Mouse (Mus musculus) heart, embryonic 16.5 days (tissue): ENCODE data around the gene Tdo2. TPM values are rescaled to one million over a fixed set of nuclear protein-coding genes. Genes with fewer than 3 reads are reported as not detected.

Experiments
- ATAC-seq: fragments of 200-750 bp; cut with Nextera tagmentation; replicated peaks from 2 replicates; pipeline ENCODE4 v1.8.0; 2017; ENCODE audit warnings: moderate number of reproducible peaks; ENCODE audit not compliant: insufficient read depth, low FRiP score; ENCODE audit errors: extremely low read depth
- H3K27ac ChIP-seq: fragments of 300-500 bp; sonication (generic); 2 replicates; pipeline ENCODE4 v1.5.1; 2014; ENCODE audit warnings: mild to moderate bottlenecking, low read length, control low read depth, moderate library complexity
- H3K27me3 ChIP-seq: fragments of 300-500 bp; sonication (generic); 2 replicates; pipeline ENCODE4 v1.6.1; 2014; ENCODE audit warnings: low read length, mixed read lengths; ENCODE audit not compliant: control insufficient read depth, insufficient read depth
- H3K36me3 ChIP-seq: fragments of 300-500 bp; sonication (generic); 2 replicates; pipeline ENCODE4 v1.6.1; 2014; ENCODE audit not compliant: control insufficient read depth, insufficient read depth
- H3K4me1 ChIP-seq: fragments of 300-500 bp; sonication (generic); 2 replicates; pipeline ENCODE4 v1.6.1; 2014; ENCODE audit warnings: low read length, mixed read lengths; ENCODE audit not compliant: control insufficient read depth, insufficient read depth
- H3K4me2 ChIP-seq: fragments of 300-500 bp; sonication (generic); 2 replicates; pipeline ENCODE4 v1.6.1; 2014; ENCODE audit warnings: low read depth, mild to moderate bottlenecking, control low read depth, low read length
- H3K4me3 ChIP-seq: fragments of 300-500 bp; sonication (generic); 2 replicates; pipeline ENCODE4 v1.5.1; 2014; ENCODE audit warnings: mild to moderate bottlenecking, control low read depth, low read length
- H3K9ac ChIP-seq: fragments of 300-500 bp; sonication (generic); 2 replicates; pipeline ENCODE4 v1.6.1; 2014; ENCODE audit warnings: low read length, control low read depth
- H3K9me3 ChIP-seq: fragments of 300-500 bp; sonication (generic); replicated peaks from 2 replicates; pipeline ENCODE4 v1.6.1; 2016; ENCODE audit warnings: low read length; ENCODE audit not compliant: control insufficient read depth
- WGBS: fragments of 180-500 bp; shearing (Covaris S2); extraction: QIAGEN DNeasy Blood & Tissue Kit; methylation state at CpG from one replicate; pipeline ENCODE4 v1.1.7; 2014; 5-methylcytosine and 5-hydroxymethylcytosine counted together
- polyA plus RNA-seq: library from polyadenylated mRNA; unstranded; fragments of >200 nt; fragmentation: Nextera tagmentation; extraction: Ambion mirVana; gene quantifications from 2 replicates; pipeline ENCODE4 v1.2.1, GENCODE M21; 2015

Gene Tdo2
- 0.32 and 0.41 TPM in 2 replicates for polyA plus RNA-seq

DNA sequence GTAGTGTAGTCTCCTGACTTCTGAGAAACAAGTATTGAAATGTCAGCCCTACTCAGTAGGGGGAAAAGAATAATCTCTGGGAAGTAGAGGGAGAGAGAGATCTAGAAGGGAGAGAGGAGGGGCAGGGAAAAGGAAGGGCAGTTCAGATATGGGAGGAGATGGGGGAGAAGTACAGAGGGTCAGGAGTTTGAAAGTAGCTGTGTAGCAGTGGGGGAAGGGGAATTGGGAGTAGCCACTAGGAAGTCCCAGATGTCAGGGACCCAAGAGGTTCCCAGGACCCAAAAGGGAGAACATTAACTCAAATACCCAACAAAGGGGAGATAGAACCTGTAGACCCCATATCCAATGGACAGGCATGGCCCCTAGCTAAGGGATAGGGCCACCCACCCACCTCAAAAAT is at the start of gene Tdo2:
TSS of gene Tdo2 (minus strand) at position 101 of the 400 bp plus-strand sequence.
- H3K36me3 ChIP-seq, result no peaks in the 10 kb centered on the region
- no peak within 1 kb of the TSS for H3K4me2 ChIP-seq
- no peaks in the 10 kb centered on the region for H3K9me3 ChIP-seq
- no peaks in the 10 kb centered on the region for H3K27me3 ChIP-seq
- ATAC-seq, result no peak
- H3K9ac ChIP-seq, result no peak within 1 kb of the TSS
- no peak within 1 kb of the TSS for H3K4me3 ChIP-seq
- no peak within 1 kb of the TSS for H3K27ac ChIP-seq
- 0 out of 2 replicates have a peak, but pooled peaks cover 2% of the 10 kb centered on the region for H3K4me1 ChIP-seq

DNA sequence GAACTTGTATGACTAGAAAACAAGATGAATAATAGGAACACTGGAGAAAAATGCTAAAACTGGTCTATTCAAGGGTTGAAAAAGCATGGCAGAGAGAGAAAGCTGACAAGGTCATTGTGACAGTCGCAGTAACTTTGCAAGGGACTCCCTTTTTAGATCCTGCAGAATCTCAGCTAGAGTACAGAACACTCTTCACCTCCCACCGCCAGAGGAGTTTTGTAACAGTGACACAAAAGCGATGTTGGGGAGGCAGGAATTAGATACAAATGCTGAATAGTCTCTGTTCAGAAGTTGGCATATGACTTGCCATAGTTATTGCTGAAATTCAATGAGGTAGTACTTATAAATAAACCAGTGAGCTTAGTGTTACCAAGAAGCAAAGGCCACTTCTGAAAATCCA is 47.1 kb upstream of the Tdo2 start:
- Histone ChIP-seq H3K27ac (no peak overlapping the region), H3K27me3 (no peaks in the 10 kb centered on the region), H3K4me2 (no peak overlapping the region), H3K9ac (no peak overlapping the region), H3K9me3 (no peaks in the 10 kb centered on the region), H3K36me3 (no peaks in the 10 kb centered on the region), H3K4me1 (no peaks in the 10 kb centered on the region), H3K4me3 (no peak overlapping the region)
- ATAC-seq, result no peak
- WGBS, result 44% methylated on average over 3 of the region's 3 CpGs

DNA sequence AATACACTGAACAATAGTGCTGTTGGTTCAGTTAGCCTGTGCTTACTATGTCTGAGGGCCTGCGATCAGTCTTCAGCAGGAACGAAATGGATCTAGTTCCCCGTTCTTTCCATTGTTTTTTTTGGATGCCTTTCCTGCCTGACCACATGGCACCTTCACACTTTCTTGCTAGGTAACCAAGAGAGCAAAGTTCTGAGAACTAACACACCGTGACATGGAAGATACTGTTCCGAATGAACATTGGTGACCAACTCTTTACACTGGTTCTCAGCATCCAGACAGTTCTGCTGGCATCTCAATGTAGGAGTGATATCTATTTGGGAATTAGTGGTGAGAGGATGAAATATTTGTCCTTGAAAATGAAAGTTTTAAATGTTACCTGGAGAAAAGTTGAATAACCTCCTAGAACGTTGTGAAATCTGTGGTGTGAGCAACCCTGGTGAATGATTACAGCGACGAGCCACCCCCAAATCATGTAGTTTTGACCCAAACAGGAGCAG is 46.5 kb upstream of the Tdo2 start:
- Histone ChIP-seq H3K4me1 (no peaks in the 10 kb centered on the region), H3K4me3 (no peak overlapping the region), H3K9me3 (no peaks in the 10 kb centered on the region), H3K4me2 (no peak overlapping the region), H3K27ac (no peak overlapping the region), H3K27me3 (no peaks in the 10 kb centered on the region), H3K9ac (no peak overlapping the region), H3K36me3 (no peaks in the 10 kb centered on the region)
- WGBS, result 81% methylated on average over 8 of the region's 8 CpGs
- no peak for ATAC-seq

DNA sequence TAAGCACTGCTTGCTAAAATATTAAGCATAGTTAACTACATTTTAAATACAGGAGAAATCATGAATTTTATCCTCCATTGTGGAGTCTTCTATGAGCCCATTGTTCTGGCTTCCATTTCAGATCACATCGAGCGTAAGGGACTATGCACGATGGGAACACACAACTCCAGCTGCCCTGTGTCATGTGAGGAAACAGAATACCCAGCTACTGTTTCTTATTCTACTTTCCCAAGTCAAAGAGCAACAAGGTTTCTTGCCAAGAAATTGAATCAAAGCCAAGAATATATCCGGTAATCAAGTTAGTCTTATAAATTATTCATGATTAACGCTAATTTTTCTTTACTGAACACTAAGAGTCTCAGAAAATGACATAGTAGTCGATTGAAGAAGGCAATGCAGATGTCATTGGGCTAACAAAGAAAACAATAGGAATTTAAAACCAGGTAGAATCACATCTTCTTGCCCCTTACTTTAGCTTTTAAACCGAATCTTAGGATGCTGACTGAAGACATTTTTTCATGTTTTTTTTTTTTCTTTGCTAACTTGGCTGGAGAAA is 38.2 kb upstream of the Tdo2 start:
- Histone ChIP-seq H3K4me3 (no peak overlapping the region), H3K4me1 (no peaks in the 10 kb centered on the region), H3K27me3 (no peaks in the 10 kb centered on the region), H3K9ac (no peak overlapping the region), H3K9me3 (no peaks in the 10 kb centered on the region), H3K27ac (no peak overlapping the region), H3K36me3 (no peaks in the 10 kb centered on the region), H3K4me2 (no peak overlapping the region)
- WGBS, result 74% methylated on average over 7 of the region's 7 CpGs
- ATAC-seq, result no peak

DNA sequence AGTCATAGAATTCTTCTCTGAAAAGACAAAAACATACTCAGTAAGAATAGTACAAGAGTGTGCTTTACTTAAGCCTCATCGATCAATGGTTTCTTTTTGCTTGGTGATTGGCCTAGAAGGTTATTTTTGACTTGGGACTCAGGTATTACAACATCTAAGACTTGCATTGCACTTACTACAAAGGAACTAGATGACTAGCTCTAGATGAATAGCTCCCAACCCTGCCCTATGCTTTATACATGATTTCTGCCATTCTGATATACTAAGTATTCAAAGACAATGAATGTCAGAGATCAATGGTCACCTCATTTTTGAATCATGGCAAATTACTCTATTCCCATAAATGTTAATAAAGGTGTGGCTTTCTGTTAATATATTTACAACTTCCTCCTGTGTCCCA is 31.0 kb upstream of the Tdo2 start:
- H3K4me1 ChIP-seq, result no peaks in the 10 kb centered on the region
- no peak for ATAC-seq
- WGBS, result 92% methylated on average over 1 of the region's 1 CpGs
- no peaks in the 10 kb centered on the region for H3K27me3 ChIP-seq
- no peak overlapping the region for H3K4me2 ChIP-seq
- H3K4me3 ChIP-seq, result no peak overlapping the region
- H3K27ac ChIP-seq, result no peak overlapping the region
- H3K36me3 ChIP-seq, result no peaks in the 10 kb centered on the region
- no peaks in the 10 kb centered on the region for H3K9me3 ChIP-seq
- H3K9ac ChIP-seq, result no peak overlapping the region

DNA sequence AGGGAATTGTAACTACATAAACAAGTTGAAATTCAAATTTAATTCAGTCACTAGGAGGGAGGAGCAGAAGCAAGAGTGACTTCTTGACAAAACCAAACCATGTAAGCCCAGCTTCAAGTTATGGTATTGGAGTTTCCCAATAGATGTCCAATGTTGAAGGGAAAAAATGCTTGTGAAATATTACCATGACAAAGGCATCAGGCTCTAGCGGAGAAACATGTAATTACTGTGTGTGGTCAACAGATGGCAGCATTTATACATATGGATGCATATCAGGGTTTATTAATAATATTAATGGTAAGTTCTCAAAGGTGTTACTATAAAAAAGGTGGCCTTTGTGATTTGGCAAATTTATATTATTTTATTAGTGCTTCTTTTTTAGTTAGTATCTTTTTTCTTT is 20.0 kb upstream of the Tdo2 start:
- H3K27ac ChIP-seq, result no peak overlapping the region
- 7% methylated on average over 1 of the region's 1 CpGs for WGBS
- no peaks in the 10 kb centered on the region for H3K4me1 ChIP-seq
- no peak overlapping the region for H3K4me3 ChIP-seq
- H3K36me3 ChIP-seq, result no peaks in the 10 kb centered on the region
- no peak for ATAC-seq
- H3K9me3 ChIP-seq, result no peaks in the 10 kb centered on the region
- no peak overlapping the region for H3K4me2 ChIP-seq
- no peaks in the 10 kb centered on the region for H3K27me3 ChIP-seq
- no peak overlapping the region for H3K9ac ChIP-seq

DNA sequence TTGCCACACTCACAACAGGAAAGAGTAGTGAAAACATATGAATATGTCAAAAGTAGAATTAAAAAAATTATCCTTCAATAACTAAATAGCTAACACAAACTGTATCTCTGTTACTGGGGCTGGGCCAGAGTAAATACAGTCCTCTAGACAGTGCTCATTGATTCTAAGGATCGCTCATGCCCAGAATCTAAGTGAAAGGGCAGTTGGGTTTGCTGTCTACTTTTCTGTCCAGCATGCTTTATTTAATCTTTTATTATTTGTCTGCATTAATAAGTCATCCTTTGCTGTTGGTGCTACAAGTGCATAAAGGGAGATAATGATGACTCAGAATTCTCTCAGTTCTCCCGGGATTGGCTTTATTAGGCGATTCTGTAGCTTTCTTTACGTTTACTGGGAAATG is 19.4 kb upstream of the Tdo2 start:
- no peak overlapping the region for H3K9ac ChIP-seq
- H3K36me3 ChIP-seq, result no peaks in the 10 kb centered on the region
- ATAC-seq, result no peak
- H3K27ac ChIP-seq, result no peak overlapping the region
- no peaks in the 10 kb centered on the region for H3K9me3 ChIP-seq
- H3K4me1 ChIP-seq, result no peaks in the 10 kb centered on the region
- WGBS, result 33% methylated on average over 4 of the region's 4 CpGs
- H3K27me3 ChIP-seq, result no peaks in the 10 kb centered on the region
- no peak overlapping the region for H3K4me3 ChIP-seq
- H3K4me2 ChIP-seq, result no peak overlapping the region

DNA sequence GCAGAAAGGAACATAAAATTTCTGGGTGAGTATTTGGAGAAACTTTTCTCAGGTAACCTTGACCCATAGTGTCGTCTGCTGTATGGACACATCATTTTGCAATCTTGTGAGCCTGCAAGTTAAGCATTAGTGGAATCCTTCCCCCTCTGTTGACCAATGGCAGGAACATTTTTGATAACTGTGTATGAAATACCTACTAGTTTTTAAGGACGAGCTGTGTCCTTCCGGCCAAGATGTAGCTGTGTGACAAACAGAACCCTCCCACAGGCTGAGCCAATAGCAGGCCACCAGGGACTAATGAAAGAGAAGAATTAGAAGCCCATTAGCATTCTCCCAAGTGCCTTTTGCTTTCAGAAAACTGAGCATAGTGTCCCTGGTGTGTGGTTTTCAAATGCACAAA is 14.5 kb upstream of the Tdo2 start:
- H3K27ac ChIP-seq, result no peak overlapping the region

DNA sequence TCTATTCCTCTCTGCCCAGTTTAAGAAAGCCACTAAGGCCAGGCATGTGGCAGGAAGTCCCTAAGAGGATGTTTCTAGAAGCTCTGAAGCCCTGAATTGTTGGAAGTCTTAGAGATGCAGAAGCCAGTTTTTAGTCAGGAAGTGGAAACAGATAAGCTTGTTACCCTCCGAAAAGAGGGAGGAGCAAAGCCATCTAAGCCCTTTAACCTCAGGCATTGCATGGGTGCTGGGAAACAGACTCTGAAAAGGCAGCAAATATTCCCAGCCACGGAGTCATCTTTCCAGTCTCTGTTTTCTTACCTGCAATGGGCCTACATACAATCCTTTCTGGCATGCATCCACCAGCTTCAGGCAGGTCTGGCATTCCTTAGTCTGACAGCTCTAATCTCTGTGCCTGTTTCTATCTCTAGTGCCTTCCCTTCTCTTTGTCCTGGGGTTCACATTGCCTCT is 13.7 kb upstream of the Tdo2 start:
- 0% methylated on average over 2 of the region's 2 CpGs for WGBS
- no peaks in the 10 kb centered on the region for H3K9me3 ChIP-seq
- H3K27ac ChIP-seq, result peak overlapping the region; percentile 47
- no peak overlapping the region for H3K4me3 ChIP-seq
- peaks cover 7% of the 10 kb centered on the region for H3K4me1 ChIP-seq
- H3K4me2 ChIP-seq, result no peak overlapping the region
- ATAC-seq, result peak; percentile 80
- no peaks in the 10 kb centered on the region for H3K27me3 ChIP-seq
- H3K9ac ChIP-seq, result no peak overlapping the region
- no peaks in the 10 kb centered on the region for H3K36me3 ChIP-seq

More for the DNA sequence above, 14.5 kb upstream of the Tdo2 start:
- H3K27me3 ChIP-seq, result no peaks in the 10 kb centered on the region
- H3K9ac ChIP-seq, result no peak overlapping the region
- H3K36me3 ChIP-seq, result no peaks in the 10 kb centered on the region
- WGBS, result 45% methylated on average over 3 of the region's 3 CpGs
- H3K4me2 ChIP-seq, result no peak overlapping the region
- no peak for ATAC-seq
- H3K4me3 ChIP-seq, result no peak overlapping the region
- peaks cover 7% of the 10 kb centered on the region for H3K4me1 ChIP-seq
- no peaks in the 10 kb centered on the region for H3K9me3 ChIP-seq
